Mouse (Mus musculus) cerebellum, adult 11 months (tissue): ENCODE results near the gene Mia2.

ENCODE experiments used
- DNase-seq: peaks from one replicate; pipeline ENCODE4 v3.0.0; 2022

Mia2 gene

DNA sequence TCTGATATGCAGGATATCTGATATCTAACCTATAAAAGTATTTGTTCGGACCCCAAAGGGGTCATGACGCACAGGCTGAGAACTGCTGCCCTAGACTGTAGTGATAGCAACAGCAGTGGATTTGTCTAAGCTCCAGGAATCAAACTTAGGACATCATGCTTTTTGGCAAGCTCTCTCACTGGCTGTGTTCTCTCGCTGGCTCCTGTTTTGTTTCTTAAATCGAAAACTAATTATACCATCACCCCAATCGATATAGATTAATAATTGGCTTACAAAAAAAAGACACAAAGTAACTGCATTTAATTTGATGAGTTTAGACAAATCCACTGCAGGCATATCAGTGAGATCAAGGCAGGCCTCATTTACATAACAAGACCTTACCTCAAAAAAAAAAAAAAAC, 10.9 kb downstream of the Mia2 start:
- DNase-seq: no peak

DNA sequence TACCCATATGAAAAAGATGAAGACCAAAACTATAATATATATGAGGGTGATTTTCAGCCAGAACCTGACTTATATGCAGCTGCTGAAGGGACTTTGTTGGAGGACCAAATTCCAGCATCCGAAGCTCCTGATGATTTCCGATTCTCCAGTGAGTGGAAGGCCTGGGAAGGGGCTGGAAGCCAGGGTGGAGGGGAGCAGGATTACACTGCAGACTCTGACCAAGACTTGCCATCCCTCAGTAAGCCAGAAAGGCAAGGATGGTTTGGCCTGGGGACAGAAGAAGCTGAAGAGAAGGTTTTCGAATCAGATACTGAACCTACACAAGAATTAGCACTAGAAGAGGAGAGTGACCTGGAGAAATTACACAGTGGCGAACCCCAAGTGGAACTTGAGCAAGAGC, 12.3 kb downstream of the Mia2 start:
- no peak for DNase-seq

DNA sequence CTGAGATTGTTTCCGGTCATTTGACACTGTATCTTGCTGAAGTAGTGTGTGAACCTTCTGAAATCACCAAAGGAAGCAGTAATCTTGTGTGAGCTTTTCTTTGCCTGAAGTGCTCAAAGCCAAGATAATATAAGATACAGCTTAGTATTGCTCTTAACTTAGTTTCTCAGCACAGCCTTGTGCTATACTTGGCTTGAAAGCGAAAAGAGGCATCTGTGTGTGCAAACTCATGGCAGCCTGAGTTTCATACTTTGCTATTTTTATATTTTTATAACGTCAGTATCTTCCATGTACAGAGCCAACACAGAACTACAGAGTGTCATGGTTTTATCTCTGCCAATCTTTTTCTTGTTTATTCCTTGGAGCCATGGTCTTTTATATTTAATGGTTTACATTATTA, 21.6 kb downstream of the Mia2 start:
- no peak for DNase-seq

DNA sequence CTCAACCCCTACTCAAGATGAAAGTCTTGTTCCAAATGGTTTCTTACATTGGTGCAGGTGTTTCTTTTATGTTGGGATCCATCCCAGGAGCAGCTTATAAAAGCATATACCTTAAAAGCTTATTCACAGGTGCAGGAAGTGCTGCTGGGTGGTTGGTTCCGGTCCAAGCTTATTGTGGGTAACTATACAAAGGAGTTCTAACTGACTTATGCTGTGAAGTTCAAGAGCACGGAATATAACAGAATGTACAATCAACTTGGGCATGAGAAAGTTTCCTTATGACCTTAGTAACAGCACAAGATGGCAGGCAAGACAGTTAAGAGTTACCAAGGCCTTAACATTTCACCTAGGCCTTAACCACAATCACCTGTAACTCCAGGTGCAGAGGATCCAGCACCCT, 29.8 kb downstream of the Mia2 start:
- DNase-seq: no peak

DNA sequence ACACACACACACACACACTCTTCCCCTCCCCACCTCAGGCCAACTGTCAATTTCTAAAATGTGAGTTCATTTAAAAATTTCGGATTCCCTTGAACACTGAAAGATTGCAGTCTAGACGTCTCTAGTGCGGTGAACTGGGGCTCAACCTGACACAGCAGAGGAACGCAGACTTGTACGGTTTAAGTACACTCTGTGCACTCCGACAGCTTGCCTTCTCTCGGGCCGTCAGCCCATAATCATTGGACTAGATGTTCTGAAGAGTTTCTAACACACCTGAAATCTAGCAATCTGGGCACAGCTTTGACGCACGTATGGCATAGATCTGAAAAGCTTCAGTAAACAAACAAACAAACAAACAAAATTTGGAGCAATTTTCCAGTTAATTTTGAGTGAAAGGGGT, 32.9 kb downstream of the Mia2 start:
- DNase-seq: no peak

DNA sequence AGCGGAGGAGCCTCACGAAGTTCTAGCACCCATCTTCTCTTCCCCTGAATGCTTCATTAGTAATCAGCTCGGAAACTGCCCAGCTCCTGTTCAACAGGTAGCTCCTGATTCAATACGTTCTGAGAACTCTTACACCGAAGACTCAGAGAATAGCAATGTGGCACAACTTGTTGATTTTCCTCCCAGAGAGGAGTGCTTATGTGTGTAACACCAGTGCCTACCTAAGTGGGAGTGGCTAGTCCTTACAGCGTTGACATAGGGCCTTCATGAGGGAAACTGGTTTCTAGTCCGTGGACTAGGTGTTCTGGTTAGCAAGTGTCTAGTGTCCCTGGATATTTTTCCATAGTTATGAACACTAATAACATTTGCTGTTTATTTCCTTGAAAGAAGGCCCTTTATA, 33.4 kb downstream of the Mia2 start:
- no peak for DNase-seq

DNA sequence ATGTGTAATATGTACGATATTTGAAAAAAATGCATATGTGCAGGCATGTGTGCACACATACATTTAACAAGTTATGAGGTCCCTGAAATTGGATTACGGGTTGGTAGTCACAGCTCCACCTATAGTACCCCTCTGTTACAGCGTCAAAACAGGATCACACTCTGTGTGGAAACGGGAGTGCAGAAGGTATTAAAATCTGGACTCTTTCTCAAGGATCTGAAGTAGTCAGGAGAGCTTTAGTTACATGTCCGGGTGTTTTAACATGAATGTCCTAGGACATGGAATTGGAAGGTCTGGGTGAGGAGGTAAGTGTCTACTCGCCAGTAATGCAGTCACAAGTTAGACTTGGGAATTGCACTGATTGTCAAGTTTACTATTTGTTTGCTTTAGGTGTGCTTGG, 34.0 kb downstream of the Mia2 start:
- DNase-seq: peak; percentile 17

DNA sequence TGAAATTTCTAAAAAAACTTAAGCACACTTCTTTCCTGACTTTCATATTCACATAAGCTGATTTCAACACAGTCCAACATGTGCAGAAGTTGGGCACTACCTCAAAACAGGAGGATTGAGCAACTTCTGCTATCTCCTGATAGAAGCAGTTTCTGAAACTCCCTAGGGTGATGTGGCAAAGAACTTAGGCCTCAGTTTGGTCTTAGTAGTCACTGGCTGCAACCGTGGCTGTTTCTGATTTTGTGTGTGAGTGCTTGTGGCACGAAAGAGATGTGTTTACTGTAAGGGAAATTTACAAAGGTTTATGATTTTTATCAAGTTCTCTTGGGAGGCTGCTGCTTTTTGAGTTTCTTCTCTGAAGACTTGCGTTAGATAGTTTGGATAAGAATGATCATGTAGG, 34.6 kb downstream of the Mia2 start:
- DNase-seq: no peak

DNA sequence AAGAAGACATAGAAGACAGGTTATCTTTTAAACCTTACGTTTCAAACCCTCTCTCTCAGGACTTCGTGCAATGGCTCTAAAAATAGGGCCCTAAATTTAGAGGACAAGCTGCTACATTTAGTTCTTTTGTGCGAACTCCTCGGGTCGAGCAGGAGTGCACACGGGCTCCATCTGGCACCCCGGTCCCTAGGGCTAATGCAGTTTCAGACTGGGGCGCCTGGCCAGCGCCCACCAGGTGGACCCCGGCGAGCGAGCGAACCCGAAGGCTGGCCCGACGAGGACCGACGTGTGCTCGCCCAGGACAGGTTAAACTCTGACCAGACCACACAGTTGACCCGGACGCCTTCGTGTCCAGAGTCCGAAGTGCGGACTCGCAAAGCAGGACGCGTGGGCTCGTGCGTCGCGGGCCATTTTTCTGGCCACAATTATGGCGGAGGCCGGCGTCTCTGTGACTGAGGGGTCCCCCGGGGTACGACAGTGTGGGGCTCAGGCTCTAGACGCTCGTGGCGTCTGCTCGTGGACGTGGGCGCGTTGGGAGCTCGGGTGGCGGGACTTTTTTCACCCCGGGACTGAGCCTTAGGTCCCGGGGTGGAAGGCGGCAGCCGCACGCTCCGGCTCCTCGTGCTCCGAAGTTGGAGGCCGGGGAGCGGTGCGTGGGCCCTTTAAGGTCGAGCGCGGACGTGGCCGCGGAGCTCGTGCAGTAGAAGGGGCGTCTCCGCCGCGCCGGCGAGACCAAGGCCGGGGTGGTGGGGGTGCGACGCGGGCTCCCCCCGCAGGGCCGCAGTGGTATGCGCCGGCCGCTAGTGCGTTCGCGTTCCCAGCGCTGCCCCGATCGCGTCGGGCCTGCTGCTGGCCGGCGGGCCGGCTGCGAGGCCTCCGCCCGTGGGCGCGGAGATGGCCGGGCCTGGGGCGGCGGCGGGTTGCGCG, 35.3 kb downstream of the Mia2 start:
- DNase-seq: peak; percentile 95

DNA sequence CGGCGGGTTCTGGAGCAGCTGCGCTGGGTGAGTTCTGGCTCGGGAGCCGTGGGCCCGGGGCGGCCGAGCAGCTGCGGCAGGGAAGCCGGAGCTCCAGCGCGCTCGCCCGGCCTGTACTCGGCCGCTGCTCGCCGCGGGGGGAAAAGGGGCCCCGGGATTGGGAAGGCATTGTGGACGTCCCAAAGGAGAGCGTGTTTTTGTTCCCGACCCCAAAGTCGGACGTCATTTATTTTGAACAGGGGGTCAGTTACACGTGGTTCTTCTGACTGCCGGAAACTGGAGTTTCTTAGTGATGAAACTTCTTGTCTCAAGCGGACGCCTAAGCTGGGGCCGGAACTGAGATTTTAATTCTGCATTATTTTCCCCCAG, 36.0 kb downstream of the Mia2 start:
- no peak for DNase-seq

DNA sequence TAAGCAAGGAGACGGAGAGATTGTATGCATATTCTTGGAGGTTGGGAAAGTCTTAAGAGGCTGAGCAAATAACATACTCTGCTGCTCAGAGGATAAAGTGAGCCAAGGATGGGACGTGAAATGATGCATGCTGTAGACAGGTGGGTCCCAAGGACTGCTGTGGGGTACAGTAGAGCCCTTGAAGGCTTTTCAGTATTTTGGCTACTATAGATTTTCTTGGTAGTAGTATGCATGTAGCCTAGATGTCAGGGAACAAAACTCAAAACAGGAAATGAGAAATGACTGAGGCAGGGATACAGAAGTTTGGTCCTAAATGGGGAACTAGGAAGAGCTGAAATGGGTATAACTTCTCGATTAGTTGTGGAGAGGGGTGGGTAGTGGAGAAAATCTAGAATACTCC, 36.9 kb downstream of the Mia2 start:
- DNase-seq: no peak

DNA sequence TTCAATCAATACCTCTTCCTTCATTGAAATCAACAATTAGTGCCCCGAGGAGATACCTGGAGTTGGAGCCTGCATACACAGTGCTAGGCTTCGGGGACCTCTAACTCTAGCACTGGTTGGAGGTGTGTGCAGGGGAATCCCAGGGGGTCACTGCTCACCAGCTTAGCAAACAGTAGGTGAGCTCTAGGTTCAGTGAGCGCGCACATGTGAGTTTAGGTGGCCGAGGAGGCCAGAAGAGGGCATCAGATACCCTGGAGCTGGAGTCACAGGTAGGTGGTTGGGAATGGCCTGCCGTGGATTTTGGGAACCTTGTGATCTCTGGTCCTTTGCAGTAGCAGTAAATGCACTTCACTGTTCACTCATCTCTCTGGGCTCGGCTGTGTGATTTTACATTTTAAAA, 37.3 kb downstream of the Mia2 start:
- peak; percentile 9 for DNase-seq

DNA sequence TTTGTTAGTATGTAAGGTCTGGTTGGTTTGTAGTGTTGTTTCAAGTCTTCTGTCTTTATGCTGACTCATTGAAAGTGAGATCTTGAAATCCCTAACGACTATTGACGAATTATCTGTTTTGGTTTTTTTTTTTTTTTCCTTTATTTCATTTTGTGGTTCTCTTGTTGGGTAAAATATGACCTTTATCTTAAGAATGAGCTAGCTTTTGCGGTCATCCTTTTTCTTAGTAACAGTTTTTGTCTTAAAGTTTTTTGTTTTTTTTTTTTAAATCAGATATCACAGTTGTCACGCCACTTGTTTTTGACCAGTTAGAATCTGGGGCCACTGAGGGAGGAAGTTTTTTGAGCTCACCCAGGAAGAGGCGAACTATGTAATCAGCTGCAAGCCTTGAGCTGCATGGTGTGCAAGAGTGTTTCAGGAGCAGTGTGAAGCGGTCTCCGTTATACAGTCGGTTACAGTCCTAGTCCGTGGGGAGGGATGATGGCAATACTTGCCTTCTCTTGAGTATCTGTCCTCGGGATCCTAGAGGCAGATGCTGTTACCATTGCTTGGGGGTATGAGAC, 37.9 kb downstream of the Mia2 start:
- no peak for DNase-seq

DNA sequence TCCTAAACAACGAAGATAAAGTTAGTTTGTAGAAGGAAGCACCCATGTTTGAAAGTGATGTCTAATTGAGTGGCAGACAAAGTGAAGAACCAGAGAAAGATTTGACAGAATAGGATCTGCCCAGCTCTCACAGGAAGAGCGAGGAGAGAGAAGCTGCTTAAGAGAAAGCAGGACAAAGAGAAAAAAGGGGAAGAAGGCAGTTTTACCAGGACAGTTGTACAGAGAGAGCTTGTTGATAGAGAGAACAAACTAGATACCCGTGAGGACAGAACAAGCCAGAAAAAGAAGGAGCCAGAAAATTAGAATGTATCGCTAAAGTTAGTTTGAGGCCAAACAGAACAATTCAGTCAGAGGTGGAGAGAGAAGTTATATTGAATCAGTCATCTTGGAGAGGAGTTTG, 39.5 kb downstream of the Mia2 start:
- DNase-seq: no peak

DNA sequence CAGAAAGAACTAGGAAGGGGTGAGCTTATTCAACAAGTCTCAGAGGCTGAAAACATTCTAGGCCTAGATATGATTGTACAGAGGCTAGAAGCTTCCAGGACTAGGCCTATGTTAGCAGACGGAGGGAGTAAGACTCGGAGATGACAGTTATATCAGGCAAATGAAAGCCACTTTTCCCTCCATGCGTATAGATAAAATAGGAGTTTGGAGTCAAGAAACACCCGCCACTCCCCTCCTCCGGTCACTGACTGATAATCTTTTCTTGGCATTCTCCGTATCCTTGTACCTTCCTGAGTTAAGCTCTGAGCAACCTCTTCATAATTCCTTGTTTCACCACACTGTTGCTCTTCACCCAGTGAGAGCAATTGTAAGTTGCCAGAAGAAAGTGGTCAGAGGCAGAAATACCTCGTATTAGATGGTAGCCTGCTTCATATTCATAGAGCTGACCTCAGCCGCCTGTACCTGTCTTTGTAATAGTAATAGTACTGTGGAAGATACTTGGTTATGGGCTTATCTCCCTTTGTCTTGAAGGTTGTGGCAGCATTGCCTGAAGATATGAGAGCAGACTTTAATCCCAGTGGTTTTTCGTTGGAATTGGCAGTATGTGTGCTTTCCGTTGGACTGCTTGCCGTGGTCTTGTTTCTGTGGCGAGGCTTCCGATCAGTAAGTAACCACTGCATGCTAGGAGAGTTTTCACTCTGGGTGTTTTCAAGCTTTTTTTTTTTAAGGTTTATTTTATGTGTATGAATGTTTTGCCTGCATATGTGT, 40.1 kb downstream of the Mia2 start:
- no peak for DNase-seq

DNA sequence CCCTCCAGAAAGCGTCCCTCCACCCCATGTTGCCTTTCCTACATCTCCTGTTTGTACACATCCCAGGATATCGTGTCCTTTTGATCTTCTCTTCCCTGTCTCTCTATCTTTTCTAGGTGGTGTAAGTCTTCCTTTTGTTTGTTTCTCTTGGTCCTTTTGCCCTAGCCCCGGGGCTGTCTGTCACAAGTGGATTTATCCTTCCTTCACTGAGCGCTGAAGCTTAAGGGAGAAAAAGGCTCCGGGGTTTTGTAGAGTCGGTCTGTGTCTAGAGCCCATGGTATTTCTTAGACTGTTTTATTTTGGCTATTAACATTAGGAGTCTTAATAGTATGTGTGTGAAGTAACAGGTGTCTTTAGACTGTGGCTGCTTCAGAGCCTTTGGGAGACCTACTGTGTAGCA, 41.4 kb downstream of the Mia2 start:
- DNase-seq: no peak

DNA sequence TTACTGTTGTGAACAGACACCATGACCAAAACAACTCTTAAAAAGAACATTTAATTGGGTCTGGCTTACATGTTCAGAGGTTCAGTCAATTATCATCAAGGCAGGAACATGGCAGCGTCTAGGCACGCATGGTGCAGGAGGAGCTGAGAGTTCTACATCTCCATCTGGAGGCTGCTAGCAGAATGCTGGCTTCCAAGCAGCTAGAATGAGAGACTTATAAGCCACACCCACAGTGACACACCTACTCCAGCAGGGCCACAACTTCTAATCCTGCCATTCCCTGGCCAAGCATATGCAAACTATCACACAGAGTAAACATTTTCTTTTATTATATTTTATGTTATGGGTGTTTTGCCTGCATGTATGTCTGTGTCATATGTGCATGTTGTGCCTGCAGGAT, 43.8 kb downstream of the Mia2 start:
- DNase-seq: no peak

DNA sequence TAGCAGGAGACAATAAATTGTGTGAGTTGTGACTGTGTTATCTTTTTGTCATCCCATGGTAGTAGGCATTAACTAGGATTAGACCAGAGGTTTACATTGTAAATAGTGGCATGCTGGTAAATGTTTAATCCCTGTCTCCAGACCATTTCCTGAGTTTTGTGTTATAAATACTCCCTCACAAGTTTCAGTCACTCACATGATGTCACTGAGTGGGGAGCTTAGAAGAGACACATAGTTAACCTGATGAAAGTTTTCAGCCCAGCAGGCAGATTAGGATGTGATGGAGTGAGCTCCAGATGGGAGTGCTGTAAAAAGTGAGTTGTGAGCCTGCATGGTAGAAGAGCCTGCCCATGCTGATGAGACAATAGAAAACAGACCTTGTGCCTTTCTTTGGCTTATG, 49.5 kb downstream of the Mia2 start:
- no peak for DNase-seq

DNA sequence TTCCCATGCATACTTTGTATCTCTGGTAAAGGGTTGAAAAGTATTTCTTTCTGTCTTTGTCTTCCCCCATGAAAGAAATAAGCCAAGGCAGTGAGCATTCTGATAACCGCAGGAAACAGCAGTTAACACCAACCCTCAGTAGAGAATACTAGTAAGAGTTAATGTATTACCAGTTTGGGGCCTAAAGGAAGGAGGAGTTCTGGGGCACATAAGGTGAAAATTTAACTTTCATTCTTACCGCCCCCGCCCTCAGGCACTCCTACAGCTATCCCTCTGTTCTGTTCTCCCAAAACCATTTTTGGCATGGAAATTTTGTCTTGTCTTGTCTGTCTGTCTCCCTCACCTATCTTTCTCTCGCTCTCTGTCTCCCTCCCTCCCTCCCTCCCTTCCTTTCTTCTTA, 54.1 kb downstream of the Mia2 start:
- no peak for DNase-seq

DNA sequence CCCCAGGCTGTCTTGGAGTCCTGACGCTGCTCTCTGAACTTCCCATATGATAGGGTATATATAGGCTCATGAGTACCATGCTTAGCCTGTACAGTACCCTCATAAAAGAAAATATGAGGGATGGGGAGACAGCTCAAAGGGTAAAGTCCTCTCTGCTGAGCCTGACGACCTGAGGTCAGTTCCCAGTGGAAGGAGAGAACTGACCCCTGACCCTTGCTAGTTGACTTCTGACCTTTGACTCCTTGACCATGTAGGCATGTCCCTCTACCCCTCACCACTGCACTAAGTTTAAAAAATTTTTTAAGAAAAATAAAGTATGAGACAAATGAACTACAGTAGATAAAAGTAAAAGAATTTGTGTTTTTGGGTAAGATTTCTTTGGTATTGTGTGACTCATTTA, 65.5 kb downstream of the Mia2 start:
- DNase-seq: no peak

DNA sequence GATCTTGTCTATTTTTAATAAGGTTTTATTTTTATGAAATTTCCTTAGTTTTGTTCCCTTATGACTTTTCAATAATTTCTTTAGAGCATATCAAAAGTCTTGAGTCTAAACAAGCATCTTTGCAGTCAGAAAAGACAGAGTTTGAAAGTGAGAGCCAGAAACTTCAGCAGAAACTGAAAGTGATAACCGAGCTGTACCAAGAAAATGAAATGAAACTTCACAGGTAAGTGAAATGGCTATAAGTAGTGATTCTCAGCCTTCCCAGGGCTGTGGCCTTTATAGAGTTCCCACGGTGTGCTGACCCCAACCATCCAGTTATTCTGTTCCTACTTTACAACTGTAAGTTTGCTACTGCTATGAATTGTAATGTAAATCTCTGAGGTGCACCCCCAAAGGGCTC, 67.2 kb downstream of the Mia2 start:
- DNase-seq: no peak

DNA sequence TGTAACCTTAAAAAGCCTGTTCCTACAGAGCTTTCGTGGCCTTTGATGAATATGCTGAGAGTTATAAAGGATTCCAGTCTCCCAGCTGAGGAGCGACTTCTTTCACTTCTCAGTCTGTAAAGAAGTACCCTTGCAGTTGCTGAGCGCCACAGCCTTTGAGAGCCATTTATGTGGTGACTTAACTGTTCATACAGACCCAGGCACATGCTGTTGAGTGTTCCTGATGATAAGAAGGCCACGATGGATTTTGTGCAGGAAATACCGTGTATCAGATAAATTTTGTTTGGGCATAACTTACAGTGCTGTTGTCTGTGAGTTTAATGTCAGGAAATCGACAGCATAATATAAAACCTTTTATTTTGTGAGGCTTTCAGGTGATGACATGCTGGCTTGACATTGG, 68.9 kb downstream of the Mia2 start:
- no peak for DNase-seq

DNA sequence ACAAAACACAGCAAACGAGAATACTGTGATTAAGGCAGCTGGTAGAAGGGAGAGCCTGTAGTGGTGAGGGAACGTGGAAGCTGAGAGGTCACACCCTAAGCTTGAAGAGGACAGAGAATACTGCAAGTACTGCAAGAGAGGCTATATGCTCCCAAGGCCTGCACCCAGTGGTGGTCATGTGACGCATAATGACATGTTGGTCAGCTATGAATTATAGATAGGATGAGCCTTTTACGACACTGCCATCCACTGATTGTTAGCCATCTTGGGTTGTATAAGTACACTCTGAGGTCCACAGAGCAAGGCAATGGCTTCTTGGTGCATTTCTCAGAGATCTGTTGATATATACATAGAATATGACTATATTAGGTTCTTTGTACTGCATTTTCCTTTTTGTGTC, 71.0 kb downstream of the Mia2 start:
- no peak for DNase-seq

DNA sequence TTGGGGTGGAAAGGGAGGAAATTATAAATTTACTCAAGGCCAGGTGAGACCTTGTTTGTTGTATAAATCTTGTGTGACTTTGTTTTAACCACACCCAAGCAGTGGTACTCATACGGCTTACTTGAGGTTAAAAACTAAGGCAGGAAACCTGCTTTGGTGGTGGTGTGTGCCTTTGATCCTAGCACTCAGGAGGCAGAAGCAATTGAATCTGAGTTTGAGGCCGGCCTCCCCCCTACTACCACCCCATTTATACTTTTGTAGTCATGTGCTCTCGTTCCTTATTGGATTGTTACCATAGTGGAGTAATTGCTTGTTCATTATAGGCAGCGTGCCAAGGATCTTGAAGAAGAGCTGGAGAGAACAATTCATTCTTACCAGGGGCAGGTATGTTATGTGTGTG, 74.3 kb downstream of the Mia2 start:
- no peak for DNase-seq
